Mouse (Mus musculus): ENCODE measurements at regions not wholly inside any gene's neighbourhood (a gene's known extent, or its start where the extent isn't known, plus 50 kb on each side); places are given as distances from the start of the nearest gene placed in this dataset.

DNA sequence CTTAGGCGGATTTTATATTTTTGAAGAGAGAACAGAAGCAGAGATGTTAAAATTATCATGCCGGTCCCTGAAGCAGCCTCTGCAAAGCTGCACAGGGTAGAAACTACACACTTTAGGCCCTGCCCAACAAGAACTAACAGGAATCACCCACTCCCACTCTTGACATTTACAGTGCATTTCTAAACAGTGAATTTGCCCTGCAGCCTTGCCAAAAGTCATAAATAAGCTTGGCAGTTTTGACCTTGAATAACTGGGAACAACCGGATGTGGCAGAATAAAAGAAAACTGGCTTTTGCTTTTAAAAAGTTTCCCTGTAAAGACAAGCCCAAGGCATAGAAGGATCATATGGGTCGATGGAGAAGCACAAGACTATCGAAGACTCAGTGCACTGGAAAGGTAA is 460.1 kb upstream of the Grid2 start:
- DNase-seq (ENCODE audit: low spot score in 2 of 2): peak in 1 of 2 experiments; percentile 6
- intact Hi-C loops (cut with DNase I): no loop called here

Measured in left cerebral cortex, postnatal 25 days (tissue).